Mouse (Mus musculus) intestine, embryonic 16.5 days (tissue): ENCODE measurements around the gene Tec. TPM values are rescaled to one million over a fixed set of nuclear protein-coding genes. Genes with fewer than 3 reads are reported as not detected.
A peak's percentile ranks its signal among the peaks of the same experiment; 100 is the strongest.
"Not testable (repeated sequence)": the region's sequence is repeated elsewhere in the genome, so short reads cannot be mapped to it uniquely, and the experiment has no call there.

Experiments used
- ATAC-seq: fragments of 200-750 bp; cut with Nextera tagmentation; 2 replicates; pipeline ENCODE4 v1.8.0; 2017; ENCODE audit warnings: moderate TSS enrichment, moderate library complexity
- H3K27ac ChIP-seq: fragments of 300-500 bp; sonication (generic); 2 replicates; pipeline ENCODE4 v1.5.1; 2014; ENCODE audit warnings: mild to moderate bottlenecking, low read length
- H3K27me3 ChIP-seq: fragments of 300-500 bp; sonication (generic); replicated peaks from 2 replicates; pipeline ENCODE4 v1.6.1; 2014; ENCODE audit warnings: low read length, control low read depth, mixed read lengths; ENCODE audit not compliant: control insufficient read depth, insufficient read depth
- H3K36me3 ChIP-seq: fragments of 300-500 bp; sonication (generic); 2 replicates; pipeline ENCODE4 v1.6.1; 2014; ENCODE audit warnings: low read length, control low read depth; ENCODE audit not compliant: control insufficient read depth, insufficient read depth
- H3K4me1 ChIP-seq: fragments of 300-500 bp; sonication (generic); 2 replicates; pipeline ENCODE4 v1.6.1; 2014; ENCODE audit warnings: low read length, control low read depth, mixed read lengths; ENCODE audit not compliant: control insufficient read depth, insufficient read depth
- H3K4me2 ChIP-seq: fragments of 300-500 bp; sonication (generic); 2 replicates; pipeline ENCODE4 v1.6.1; 2014; ENCODE audit warnings: low read depth, low read length, control low read depth
- H3K4me3 ChIP-seq: fragments of 300-500 bp; sonication (generic); 2 replicates; pipeline ENCODE4 v1.5.1; 2014; ENCODE audit warnings: mild to moderate bottlenecking, low read length
- H3K9ac ChIP-seq: fragments of 300-500 bp; sonication (generic); 2 replicates; pipeline ENCODE4 v1.6.1; 2014; ENCODE audit warnings: low read depth, low read length
- H3K9me3 ChIP-seq: fragments of 300-500 bp; sonication (generic); 2 replicates; pipeline ENCODE4 v1.6.1; 2016; ENCODE audit warnings: low read length, control low read depth; ENCODE audit not compliant: control insufficient read depth
- WGBS: fragments of 180-500 bp; shearing (Covaris S2); extraction: QIAGEN DNeasy Blood & Tissue Kit; methylation state at CpG from one replicate; pipeline ENCODE4 v1.1.7; 2014; 5-methylcytosine and 5-hydroxymethylcytosine counted together
- polyA plus RNA-seq: library from polyadenylated mRNA; unstranded; fragments of >200 nt; fragmentation: Nextera tagmentation; extraction: Ambion mirVana; gene quantifications from 2 replicates; pipeline ENCODE4 v1.2.1, GENCODE M21; 2015

The Tec gene
- polyA plus RNA-seq, 1 experiment from 2014 or later = 14.9 TPM

DNA sequence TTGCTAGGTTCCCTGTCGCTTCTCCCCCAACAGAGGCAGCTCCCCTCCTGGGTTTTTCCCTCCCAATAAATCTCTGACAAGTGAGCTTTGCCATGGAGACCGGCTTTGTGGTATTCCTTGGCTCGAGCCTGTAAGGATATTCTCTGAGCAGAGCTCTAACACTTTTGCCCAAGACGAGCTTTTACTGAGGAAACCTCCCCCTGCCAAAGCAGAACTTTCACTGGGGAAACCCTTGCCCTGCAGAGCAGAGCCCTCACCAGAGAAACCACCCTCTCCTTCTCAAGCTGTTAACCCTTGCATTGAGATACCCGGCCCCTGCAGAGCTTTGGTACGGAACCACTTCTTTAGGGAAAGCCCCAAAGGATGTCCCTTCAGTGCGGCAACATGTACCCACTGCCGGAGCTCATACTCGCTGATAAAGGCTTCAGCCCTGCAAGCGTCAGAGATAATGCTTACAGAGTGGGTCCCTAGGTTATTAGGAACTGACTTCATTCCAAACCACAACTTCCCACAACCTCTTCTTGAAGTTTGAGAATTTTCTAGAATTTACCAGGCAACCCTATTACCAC, 50.7 kb downstream of the Tec start:
- no peak overlapping the region for H3K4me2 ChIP-seq
- no peak overlapping the region for H3K27ac ChIP-seq
- no peaks in the 10 kb centered on the region for H3K36me3 ChIP-seq

DNA sequence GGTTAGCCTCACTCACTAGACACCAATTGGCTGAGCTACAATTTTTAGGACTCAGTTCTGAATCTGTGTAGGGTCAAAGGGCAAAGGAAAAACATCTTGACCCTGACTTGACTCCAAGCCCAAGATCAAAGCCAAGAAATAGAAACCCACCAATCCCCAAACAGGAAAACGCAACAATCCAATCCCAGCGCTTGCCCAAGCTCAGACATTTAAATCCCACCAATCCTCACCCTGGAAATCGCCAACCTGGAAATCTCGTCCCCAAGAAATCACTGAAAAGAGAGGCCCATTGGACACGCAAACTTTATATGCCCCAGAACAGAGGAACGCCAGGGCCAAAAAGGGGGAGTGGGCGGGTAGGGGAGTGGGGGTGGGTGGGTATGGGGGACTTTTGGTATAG, 51.3 kb downstream of the Tec start:
- H3K36me3 ChIP-seq, ATAC-seq, H3K27me3 ChIP-seq, H3K4me2 ChIP-seq, H3K27ac ChIP-seq, H3K9ac ChIP-seq, H3K9me3 ChIP-seq, H3K4me1 ChIP-seq, H3K4me3 ChIP-seq: not testable (repeated sequence)
- 77% methylated on average over 7 of the region's 7 CpGs for WGBS

More for the DNA sequence above, 50.7 kb downstream of the Tec start:
- Histone ChIP-seq H3K9me3 (no peaks in the 10 kb centered on the region), H3K9ac (no peak overlapping the region), H3K4me1 (no peaks in the 10 kb centered on the region), H3K4me3 (no peak overlapping the region), H3K27me3 (no peaks in the 10 kb centered on the region)
- WGBS = 39% methylated on average over 10 of the region's 10 CpGs
- ATAC-seq = no peak; the same call in 1 of the 2 replicates

DNA sequence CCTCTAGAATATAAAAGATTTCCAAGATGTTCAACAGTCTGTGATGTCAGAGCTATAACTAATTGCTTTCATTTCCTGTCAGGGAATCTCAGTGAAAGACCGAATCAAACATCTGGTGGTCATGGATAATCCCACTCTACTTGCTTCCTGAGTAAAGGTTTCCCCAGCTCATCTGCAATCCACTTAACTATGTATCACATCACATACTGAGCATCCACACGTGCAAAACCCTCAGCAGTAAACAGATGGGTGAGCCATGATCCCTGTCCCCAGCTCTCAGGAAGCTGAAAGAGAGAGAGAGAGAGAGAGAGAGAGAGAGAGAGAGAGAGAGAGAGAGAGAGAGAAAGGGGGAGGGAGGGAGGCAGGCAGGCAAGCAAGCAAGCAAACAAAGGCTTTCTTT, 51.8 kb downstream of the Tec start:
- Histone ChIP-seq H3K4me1 (no peaks in the 10 kb centered on the region), H3K36me3 (no peaks in the 10 kb centered on the region), H3K27ac (no peak overlapping the region), H3K9ac (no peak overlapping the region), H3K4me3 (no peak overlapping the region), H3K4me2 (no peak overlapping the region), H3K27me3 (no peaks in the 10 kb centered on the region), H3K9me3 (no peaks in the 10 kb centered on the region)
- 28% methylated on average over 2 of the region's 2 CpGs for WGBS
- ATAC-seq = no peak

DNA sequence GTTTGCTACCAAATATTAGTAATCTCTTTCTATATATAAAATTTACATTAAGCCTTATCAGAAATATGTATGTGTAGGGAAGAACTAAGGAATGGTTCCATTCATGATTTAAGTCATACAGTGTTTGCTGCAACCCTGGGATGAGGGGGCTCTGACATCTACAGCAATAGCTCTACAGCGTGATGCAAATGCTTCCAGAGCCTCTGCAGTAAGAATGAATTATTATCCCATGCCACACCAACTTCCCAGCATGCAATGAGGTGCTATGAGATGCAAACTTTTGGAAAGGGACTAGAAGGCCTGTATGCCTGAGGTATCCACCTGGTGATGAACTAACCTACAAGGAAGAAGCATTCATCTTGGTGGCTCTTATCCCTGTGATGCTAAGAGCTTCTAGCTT, 52.2 kb downstream of the Tec start:
- Histone ChIP-seq H3K36me3 (no peaks in the 10 kb centered on the region), H3K27me3 (no peaks in the 10 kb centered on the region), H3K9ac (no peak overlapping the region), H3K27ac (no peak overlapping the region), H3K4me1 (no peaks in the 10 kb centered on the region), H3K4me2 (no peak overlapping the region), H3K9me3 (no peaks in the 10 kb centered on the region), H3K4me3 (no peak overlapping the region)
- 66% methylated on average over 1 of the region's 1 CpGs for WGBS
- ATAC-seq = no peak

DNA sequence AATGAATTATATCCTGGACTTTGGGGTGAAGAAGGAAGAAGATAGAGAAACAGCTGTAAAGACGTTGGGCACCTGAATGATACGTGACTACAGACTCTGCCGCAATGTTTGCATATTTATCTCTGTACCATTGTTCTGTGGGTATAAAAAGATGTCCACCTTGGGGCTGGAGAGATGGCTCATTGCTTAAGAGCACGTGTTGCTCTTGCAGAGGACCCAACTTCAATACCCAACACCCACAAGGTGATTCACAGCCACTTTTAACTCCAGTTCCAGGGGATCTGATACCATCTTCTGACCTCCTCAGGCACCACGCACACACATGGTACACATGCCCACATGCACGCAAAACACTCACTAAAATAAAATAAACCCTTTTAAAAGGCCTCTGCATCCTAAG, 52.9 kb downstream of the Tec start:
- Histone ChIP-seq H3K4me2 (no peak overlapping the region), H3K9ac (no peak overlapping the region), H3K4me3 (no peak overlapping the region), H3K27me3 (no peaks in the 10 kb centered on the region), H3K4me1 (peaks cover 3% of the 10 kb centered on the region; the same call in 1 of the 2 replicates), H3K9me3 (no peaks in the 10 kb centered on the region), H3K36me3 (no peaks in the 10 kb centered on the region), H3K27ac (no peak overlapping the region)
- no peak for ATAC-seq
- 90% methylated on average over 6 of the region's 6 CpGs for WGBS

DNA sequence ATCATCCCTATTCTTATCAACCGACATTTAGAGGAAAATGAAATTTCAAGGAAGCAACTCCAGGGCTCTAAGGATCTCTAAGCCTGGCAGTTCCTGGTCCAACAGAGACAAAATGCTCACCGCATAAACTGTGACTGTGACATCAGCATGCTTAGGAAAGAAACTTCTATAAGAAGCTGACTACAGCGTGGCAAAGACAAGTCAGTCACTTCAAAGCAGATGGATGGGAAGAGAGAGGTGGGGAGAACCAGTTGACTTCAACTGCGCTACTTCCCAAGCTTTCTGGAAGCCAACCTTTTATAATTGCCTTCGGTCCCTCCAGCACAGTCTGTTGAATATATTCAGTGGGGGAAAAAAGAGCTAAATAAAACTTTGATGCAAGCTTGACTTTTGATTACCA, 54.2 kb downstream of the Tec start:
- 80% methylated on average over 5 of the region's 5 CpGs for WGBS
- Histone ChIP-seq H3K4me3 (no peak overlapping the region), H3K36me3 (no peaks in the 10 kb centered on the region), H3K27me3 (no peaks in the 10 kb centered on the region), H3K9ac (no peak overlapping the region), H3K27ac (no peak overlapping the region), H3K4me1 (peaks cover 7% of the 10 kb centered on the region; the same call in 1 of the 2 replicates), H3K9me3 (no peaks in the 10 kb centered on the region), H3K4me2 (no peak overlapping the region)
- ATAC-seq = no peak

DNA sequence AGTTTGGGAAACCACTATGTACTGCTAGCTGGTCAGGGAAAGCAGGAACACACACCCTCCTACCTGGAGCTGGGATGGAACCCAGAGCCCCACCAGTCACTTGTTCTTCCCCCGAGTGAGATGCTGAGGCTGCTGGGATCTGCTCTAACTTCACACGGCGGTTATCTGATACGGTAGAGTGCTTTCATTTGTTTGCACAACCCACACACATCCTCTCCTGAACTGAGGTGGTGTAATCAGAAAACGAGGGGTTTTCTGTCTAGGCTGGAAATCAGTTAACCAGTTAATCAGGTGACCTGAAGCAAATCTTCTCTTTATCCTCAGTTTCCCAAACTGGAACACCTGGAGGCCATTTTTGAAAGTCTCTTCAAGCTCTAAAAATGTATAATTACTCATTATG, 55.4 kb downstream of the Tec start:
- no peak overlapping the region for H3K27ac ChIP-seq
- H3K9me3 ChIP-seq = no peaks in the 10 kb centered on the region
- WGBS = 23% methylated on average over 5 of the region's 5 CpGs
- H3K36me3 ChIP-seq = no peaks in the 10 kb centered on the region
- no peaks in the 10 kb centered on the region for H3K27me3 ChIP-seq
- ATAC-seq = no peak
- H3K9ac ChIP-seq = no peak overlapping the region
- no peak overlapping the region for H3K4me2 ChIP-seq
- peaks cover 11% of the 10 kb centered on the region for H3K4me1 ChIP-seq
- no peak overlapping the region for H3K4me3 ChIP-seq

DNA sequence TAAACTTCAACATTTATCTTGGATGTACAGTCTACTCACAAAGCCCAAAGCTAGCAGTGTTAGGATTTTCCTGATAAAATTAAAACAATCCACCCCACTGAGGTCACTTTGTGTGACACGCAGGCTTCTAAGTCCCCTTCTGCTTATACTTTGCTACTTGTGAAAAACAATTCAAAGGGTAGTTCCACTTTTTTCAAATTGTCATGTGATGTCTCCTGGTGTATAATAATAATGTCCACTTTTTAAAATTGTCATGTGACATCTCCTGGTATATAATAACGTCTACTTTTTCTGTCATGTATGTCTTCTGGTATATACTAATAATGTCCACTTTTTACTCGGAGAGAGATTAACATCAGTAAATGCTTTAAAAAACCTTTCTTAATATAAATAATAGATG, 56.0 kb downstream of the Tec start:
- no peak overlapping the region for H3K27ac ChIP-seq
- WGBS = 75% methylated on average over 3 of the region's 3 CpGs
- no peak overlapping the region for H3K9ac ChIP-seq
- H3K36me3 ChIP-seq = no peaks in the 10 kb centered on the region
- no peaks in the 10 kb centered on the region for H3K27me3 ChIP-seq
- no peaks in the 10 kb centered on the region for H3K9me3 ChIP-seq
- ATAC-seq = no peak
- H3K4me1 ChIP-seq = peaks cover 11% of the 10 kb centered on the region
- no peak overlapping the region for H3K4me3 ChIP-seq
- H3K4me2 ChIP-seq = no peak overlapping the region

DNA sequence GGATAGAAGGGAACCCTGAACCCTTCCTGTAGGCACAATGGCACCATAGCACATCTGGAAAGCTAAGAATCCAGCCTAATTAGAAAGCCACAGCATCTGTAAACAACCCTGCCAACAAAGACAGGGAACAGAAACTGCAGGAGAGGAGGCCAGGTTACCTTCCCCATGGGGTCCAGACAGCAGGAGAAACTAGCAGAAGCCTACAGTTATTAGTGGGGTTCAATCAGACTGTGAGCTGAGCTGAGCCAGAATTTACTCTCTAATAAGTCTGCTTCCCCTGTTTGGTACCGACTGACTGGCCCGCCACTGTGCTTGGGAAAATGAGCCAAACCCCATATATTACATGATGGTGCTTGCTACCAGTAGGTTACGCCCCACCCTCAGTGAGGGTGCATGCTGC, 56.9 kb downstream of the Tec start:
- Histone ChIP-seq H3K4me1 (peaks cover 11% of the 10 kb centered on the region), H3K9ac (no peak overlapping the region), H3K9me3 (no peaks in the 10 kb centered on the region), H3K4me2 (no peak overlapping the region), H3K4me3 (no peak overlapping the region), H3K36me3 (no peaks in the 10 kb centered on the region), H3K27me3 (no peaks in the 10 kb centered on the region), H3K27ac (no peak overlapping the region)
- WGBS = 54% methylated on average over 3 of the region's 3 CpGs
- ATAC-seq = peak; percentile 55

DNA sequence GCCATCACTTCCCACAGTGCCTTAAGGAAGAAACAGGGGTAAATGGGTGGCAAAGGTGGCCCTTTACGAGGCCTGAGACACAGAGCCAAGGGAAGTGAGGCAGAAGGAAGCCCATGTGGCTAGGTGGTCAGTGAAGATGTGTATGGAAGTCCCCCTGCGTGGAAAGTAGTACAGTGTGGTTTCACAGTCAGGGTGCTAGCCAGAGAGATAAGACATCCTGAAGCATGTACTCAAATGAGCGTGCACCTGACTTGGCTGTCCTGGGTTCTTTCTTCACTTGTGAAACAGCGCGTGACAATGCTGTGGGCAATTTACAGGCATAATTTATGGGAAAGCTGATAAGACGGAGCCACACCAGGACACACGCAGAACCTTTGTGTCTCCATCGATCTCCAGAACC, 57.3 kb downstream of the Tec start:
- Histone ChIP-seq H3K9ac (no peak overlapping the region), H3K27ac (no peak overlapping the region), H3K36me3 (no peaks in the 10 kb centered on the region), H3K4me3 (no peak overlapping the region), H3K27me3 (no peaks in the 10 kb centered on the region), H3K9me3 (no peaks in the 10 kb centered on the region), H3K4me1 (peaks cover 11% of the 10 kb centered on the region), H3K4me2 (no peak overlapping the region)
- peak; percentile 82 for ATAC-seq
- WGBS = 44% methylated on average over 8 of the region's 8 CpGs
